Mouse (Mus musculus) heart, postnatal 25 days (tissue): ENCODE measurements at regions not wholly inside any gene's neighbourhood (a gene's known extent, or its start where the extent isn't known, plus 50 kb on each side); places are given as distances from the start of the nearest gene placed in this dataset.

ENCODE experiments used
- DNase-seq: peaks from one replicate; pipeline ENCODE4 v3.0.0; 2022; ENCODE audit warnings: low spot score
- intact Hi-C: fragments of 180-260 bp; cut with DNase I; formaldehyde crosslinking; loops from one replicate; pipeline ENCODE4 v1.15.1; 2025

- no peak for DNase-seq
- intact Hi-C loops = no loop called here
Measured at GRCm38 (mm10) chr9:84281610-84282009, 356.7 kb downstream of the Bckdhb start.

GRCm38 (mm10) chr9:84283296-84283695 is 358.4 kb downstream of the Bckdhb start:
- intact Hi-C loops = no loop called here
- DNase-seq = no peak

DNA sequence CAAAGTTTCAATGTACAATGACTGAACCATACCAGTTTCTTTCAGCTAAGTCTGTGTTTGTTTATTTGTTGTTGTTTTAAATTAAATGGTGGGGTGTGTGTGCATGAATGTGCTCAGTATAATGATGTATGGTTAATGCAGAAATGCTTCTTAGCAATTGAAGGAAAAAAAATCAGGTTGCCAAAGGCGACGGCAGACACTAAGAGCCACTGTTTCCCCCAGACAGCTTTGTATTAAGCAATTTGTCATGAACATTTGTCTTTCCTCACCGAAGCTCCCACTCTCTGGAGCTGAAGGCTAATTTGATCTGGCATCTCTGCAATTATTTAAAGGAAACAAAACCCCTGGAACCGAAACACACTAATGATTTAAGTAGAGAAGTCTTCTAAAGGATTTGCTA is 360.7 kb downstream of the Bckdhb start:
- intact Hi-C loops = no loop called here

GRCm38 (mm10) chr9:84295891-84296290 is 370.9 kb downstream of the Bckdhb start:
- DNase-seq = no peak
- intact Hi-C loops = no loop called here

More for the DNA sequence above, 360.7 kb downstream of the Bckdhb start:
- no peak for DNase-seq

- DNase-seq = no peak
- intact Hi-C loops = no loop called here
Measured at GRCm38 (mm10) chr9:84296456-84296855, 371.5 kb downstream of the Bckdhb start.

DNA sequence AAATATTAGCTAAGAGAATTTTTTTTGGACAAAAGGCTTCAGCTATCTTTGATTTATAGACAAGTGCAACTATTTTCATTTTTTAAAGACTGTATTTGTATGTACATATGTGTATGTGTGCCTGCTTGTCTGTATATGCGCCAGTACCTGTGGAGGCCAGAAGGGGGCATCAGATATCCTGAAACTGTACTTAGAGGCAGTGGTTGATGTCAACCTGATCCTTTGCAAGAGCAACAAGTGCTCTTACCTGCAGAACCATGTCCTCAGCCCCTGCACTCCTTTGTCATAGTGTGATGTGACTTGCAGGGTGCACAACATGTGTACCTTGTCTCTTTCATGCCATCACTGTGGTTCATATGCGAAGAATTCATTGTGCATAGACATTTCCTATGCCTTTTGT is 379.5 kb downstream of the Bckdhb start:
- intact Hi-C loops = no loop called here
- no peak for DNase-seq

DNA sequence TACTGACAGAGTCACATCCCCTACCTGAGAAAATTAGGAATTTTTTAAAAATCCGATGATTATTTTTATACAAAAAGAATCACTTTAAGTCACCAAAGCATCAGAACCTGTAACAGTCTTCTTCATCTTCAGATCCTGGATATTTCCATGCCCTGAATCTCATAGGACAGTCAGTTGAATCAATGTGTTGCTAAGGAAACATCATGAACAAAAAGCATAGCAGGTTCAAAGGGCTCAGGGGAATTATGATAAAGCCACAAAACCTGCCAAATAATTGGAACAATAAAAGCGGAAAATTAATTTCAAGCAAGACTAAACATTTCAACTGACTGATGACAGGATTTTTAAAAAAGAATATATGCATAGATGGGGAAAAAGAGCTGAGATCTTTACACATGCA is 393.9 kb downstream of the Bckdhb start:
- no peak for DNase-seq
- intact Hi-C loops = no loop called here

DNA sequence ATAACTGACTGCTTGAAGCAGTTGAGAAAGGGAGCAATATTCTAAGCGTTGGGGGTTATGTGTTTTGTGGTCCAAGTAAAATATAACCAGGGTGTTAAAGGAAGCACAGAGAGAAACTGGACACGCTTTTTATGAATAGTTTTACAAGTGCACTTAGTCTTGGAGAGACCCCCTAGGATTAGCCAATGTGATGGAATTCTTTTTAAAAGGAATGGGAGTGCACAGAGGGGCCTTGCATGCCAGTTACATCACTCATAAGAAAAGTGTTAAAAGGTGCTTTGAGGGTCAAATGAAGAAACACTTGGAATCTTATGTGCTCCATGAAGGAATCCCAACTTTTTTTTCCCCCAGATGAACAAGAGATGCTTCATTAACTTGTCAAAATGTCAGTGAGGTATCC is 394.4 kb downstream of the Bckdhb start:
- intact Hi-C loops = no loop called here
- no peak for DNase-seq

DNA sequence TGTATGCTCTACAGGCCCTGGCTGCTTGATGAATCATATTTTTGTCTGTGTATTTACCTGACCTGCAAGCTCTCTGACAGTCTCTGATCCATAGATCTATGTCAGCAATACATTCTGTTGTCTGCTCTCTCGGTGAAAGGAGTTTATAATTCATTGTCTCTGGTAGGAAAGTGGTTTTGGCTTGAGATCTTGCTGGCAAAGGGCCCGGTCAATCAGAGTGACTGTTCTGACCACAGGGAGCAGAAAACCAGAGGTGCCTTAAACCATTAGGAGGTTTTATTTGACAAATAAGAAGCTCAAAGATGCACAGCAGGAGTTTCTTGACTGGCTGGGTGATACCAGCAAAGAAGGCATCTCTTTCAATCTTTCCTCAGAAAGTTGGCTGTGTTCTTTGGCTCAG is 398.2 kb downstream of the Bckdhb start:
- no peak for DNase-seq
- intact Hi-C loops = no loop called here

- DNase-seq = no peak
- intact Hi-C loops = no loop called here
Measured at GRCm38 (mm10) chr9:84331083-84331602, 406.2 kb downstream of the Bckdhb start.

GRCm38 (mm10) chr9:84343435-84344095 is 418.6 kb downstream of the Bckdhb start:
- intact Hi-C loops = loop anchor here (5.0 to 10.0 kb wide), 3 partner anchors 389 to 1241 kb away; partner anchors contain the start of gene Tent5a
- peak; percentile 1 for DNase-seq

GRCm38 (mm10) chr9:84350223-84350622 is 425.3 kb downstream of the Bckdhb start:
- no peak for DNase-seq
- intact Hi-C loops = no loop called here

DNA sequence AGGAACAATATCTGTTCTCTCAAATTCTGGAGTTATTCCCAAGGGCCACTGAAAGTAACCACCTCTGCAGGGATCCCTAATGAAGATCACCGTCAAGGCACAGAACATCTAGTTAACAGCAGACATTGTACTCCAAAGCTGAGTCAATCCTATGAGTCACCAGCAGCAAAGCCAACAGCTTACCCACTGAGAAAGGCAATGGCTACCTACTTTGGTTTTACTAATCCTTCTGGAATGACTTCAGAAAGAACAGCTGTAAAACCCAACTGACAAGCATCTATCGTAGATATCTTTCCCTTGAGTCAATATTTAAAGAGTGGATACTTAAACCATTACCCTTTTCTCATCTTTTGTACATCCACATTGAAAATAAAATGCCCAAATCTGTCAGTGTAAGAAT is 429.5 kb downstream of the Bckdhb start:
- intact Hi-C loops = no loop called here
- no peak for DNase-seq

DNA sequence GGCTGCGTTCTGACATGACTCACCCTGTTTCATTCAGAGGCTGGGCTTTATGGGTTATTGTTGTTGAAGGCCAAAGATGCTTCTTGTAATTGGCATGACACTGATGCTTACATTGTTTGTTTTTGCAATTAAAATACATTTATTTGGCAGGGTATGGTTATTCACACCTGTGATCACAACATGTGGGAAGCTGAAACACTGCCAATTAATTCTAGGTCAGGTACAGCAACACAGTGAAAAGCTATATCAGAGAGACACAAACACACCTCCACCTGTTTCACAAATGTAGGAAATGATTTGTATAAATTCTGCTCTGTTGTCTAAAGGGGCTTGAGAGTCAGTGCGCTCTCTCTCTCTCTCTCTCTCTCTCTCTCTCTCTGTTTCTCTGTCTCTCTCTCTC is 431.2 kb downstream of the Bckdhb start:
- no peak for DNase-seq
- intact Hi-C loops = no loop called here

GRCm38 (mm10) chr9:84359879-84360278 is 434.9 kb downstream of the Bckdhb start:
- no peak for DNase-seq
- intact Hi-C loops = no loop called here

DNA sequence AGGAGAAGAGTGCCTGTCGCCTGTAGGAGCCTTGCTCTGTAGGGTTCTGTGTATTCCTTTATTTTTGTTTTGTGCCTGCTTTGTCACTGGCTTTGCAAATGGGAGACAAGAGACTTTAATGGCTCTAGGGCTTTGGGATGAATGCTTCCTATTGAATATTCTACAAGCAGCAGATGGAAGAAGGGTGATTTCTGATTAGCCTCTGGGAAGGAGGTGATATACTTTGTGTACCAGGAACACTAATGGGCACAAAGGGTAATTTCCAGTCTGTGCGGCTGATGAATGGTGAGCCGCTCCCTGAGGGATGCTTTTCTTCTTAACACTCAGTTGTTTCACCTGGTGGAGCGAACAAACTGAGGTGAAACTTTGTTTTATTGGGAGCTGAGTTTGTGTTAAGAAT is 435.5 kb downstream of the Bckdhb start:
- intact Hi-C loops = no loop called here
- DNase-seq = no peak

DNA sequence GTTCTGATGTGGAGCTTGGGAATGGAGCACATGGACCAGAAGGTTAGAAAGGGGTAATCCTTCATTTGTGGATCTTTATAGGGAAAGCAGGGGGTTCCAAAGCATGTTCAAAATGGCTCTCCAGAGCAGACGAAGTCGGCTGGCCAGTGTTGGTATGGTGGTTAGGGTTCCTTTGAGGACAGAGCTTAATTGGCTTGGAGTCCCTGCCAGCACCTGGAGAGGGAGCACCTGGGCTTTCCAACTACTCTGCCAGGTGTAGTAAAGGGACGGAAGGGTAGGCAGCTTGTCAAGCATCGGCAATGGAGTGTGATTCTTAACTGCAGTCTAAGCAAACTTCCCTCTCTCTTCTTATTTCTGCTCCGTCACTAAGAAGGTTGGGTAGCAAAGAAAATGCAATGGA is 438.5 kb downstream of the Bckdhb start:
- DNase-seq = no peak

GRCm38 (mm10) chr9:84369200-84369599 is 444.3 kb downstream of the Bckdhb start:
- DNase-seq = no peak
- intact Hi-C loops = no loop called here

More for the DNA sequence above, 438.5 kb downstream of the Bckdhb start:
- intact Hi-C loops = no loop called here

GRCm38 (mm10) chr9:84370260-84370659 is 445.3 kb downstream of the Bckdhb start:
- intact Hi-C loops = no loop called here
- no peak for DNase-seq

DNA sequence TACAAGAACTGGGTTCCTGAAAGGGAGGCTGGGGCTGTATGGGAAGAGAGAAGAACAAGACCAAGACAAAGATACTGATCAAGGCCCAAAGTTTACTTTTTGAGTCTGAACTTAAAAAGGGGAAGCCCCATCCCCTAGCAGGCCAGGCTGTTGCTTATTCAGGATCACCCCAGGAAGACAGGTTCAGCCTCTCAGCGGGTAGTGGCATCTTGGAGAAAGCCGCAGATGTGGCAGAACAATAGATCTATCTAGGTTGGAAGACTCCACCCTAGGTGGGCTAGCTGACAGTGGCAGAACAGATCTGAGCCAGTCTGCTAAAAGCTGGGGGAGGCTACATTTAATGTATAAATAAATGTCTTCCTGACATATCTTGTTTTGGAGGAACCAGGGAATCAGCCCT is 450.8 kb downstream of the Bckdhb start:
- intact Hi-C loops = no loop called here
- DNase-seq = no peak

GRCm38 (mm10) chr9:84376621-84377020 is 451.7 kb downstream of the Bckdhb start:
- intact Hi-C loops = no loop called here

DNA sequence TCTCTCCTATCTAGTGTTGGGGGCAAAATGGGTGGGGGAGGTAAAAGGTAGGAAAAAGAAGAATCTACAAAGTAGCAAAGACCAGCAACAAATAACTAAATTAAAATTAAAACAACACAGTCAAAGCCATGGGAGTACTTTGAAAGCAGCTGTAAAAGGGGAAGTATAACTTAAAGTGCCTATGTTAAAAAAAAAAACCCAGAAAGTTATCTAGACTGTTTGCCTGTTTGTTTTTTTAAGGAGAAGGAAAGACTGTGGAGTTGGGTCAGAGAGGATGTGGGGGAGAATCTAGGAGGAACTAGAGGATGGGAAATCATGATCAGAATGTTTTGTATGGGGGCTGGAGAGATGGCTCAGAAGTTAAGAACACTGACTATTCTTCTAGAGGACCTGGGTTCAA is 457.0 kb downstream of the Bckdhb start:
- DNase-seq = no peak
- intact Hi-C loops = no loop called here

More at GRCm38 (mm10) chr9:84376621-84377020, 451.7 kb downstream of the Bckdhb start:
- DNase-seq = no peak
